Mouse (Mus musculus): ENCODE results near the gene Pmvk. TPM values are rescaled to one million over a fixed set of nuclear protein-coding genes. Genes with fewer than 3 reads are reported as not detected.

The Pmvk gene
- polyA plus RNA-seq, 1 experiment from 2014 or later = 50.5 TPM

GRCm38 (mm10) chr3:89456726-89457665 is 2.7 kb downstream of the Pmvk start:
- WGBS = 43% methylated on average over 10 of the region's 10 CpGs
- Histone ChIP-seq H3K27ac (ENCODE audit: low read length) (no peak overlapping the region), H3K9me3 (ENCODE audit: control insufficient read depth, low read depth, low read length) (no peaks in the 10 kb centered on the region), H3K4me3 (ENCODE audit: low read depth, low read length) (no peak overlapping the region), H3K36me3 (ENCODE audit: control insufficient read depth, insufficient read depth, low read length) (peaks cover 3% of the 10 kb centered on the region; the same call in 1 of the 2 replicates), H3K9ac (replicated peaks; ENCODE audit: low read depth, low read length) (no peak overlapping the region), H3K4me1 (ENCODE audit: control insufficient read depth, insufficient read depth, low read length) (no peaks in the 10 kb centered on the region), H3K27me3 (ENCODE audit: control insufficient read depth, insufficient read depth, low read length) (no peaks in the 10 kb centered on the region), H3K4me2 (replicated peaks; ENCODE audit: low read depth, low read length) (no peak overlapping the region)
- ATAC-seq (ENCODE audit: insufficient number of reproducible peaks, insufficient read depth, low FRiP score, low read depth) = no peak

- peaks cover 3% of the 10 kb centered on the region; the same call in 1 of the 2 replicates for H3K36me3 ChIP-seq (ENCODE audit: control insufficient read depth, insufficient read depth, low read length)
- H3K9me3 ChIP-seq (ENCODE audit: control insufficient read depth, low read depth, low read length) = no peaks in the 10 kb centered on the region
- ATAC-seq (ENCODE audit: insufficient number of reproducible peaks, insufficient read depth, low FRiP score, low read depth) = 0 out of 2 replicates have a peak, but pooled peaks have one; percentile 50
- no peaks in the 10 kb centered on the region for H3K27me3 ChIP-seq (ENCODE audit: control insufficient read depth, insufficient read depth, low read length)
- 43% methylated on average over 13 of the region's 13 CpGs for WGBS
- peak overlapping the region; percentile 79 for H3K4me2 ChIP-seq (replicated peaks; ENCODE audit: low read depth, low read length)
- no peak overlapping the region; the same call in 1 of the 2 replicates for H3K27ac ChIP-seq (ENCODE audit: low read length)
- peak overlapping the region; percentile 70 for H3K4me3 ChIP-seq (ENCODE audit: low read depth, low read length)
- no peak overlapping the region for H3K9ac ChIP-seq (replicated peaks; ENCODE audit: low read depth, low read length)
- H3K4me1 ChIP-seq (ENCODE audit: control insufficient read depth, insufficient read depth, low read length) = no peaks in the 10 kb centered on the region
Measured at GRCm38 (mm10) chr3:89458372-89458964, 4.1 kb downstream of the Pmvk start.

- H3K27ac ChIP-seq (ENCODE audit: low read length) = peak overlapping the region; percentile 82
- ATAC-seq (ENCODE audit: insufficient number of reproducible peaks, insufficient read depth, low FRiP score, low read depth) = peak; percentile 88
- peak overlapping the region; percentile 79 for H3K4me2 ChIP-seq (replicated peaks; ENCODE audit: low read depth, low read length)
- H3K27me3 ChIP-seq (ENCODE audit: control insufficient read depth, insufficient read depth, low read length) = no peaks in the 10 kb centered on the region
- H3K4me3 ChIP-seq (ENCODE audit: low read depth, low read length) = peak overlapping the region; percentile 70
- H3K9me3 ChIP-seq (ENCODE audit: control insufficient read depth, low read depth, low read length) = no peaks in the 10 kb centered on the region
- WGBS = 1% methylated on average over 35 of the region's 36 CpGs
- H3K9ac ChIP-seq (replicated peaks; ENCODE audit: low read depth, low read length) = peak overlapping the region; percentile 64
- no peaks in the 10 kb centered on the region for H3K4me1 ChIP-seq (ENCODE audit: control insufficient read depth, insufficient read depth, low read length)
- peaks cover 3% of the 10 kb centered on the region; the same call in 1 of the 2 replicates for H3K36me3 ChIP-seq (ENCODE audit: control insufficient read depth, insufficient read depth, low read length)
Measured at GRCm38 (mm10) chr3:89458965-89459807, 4.8 kb downstream of the Pmvk start.

- Histone ChIP-seq H3K36me3 (ENCODE audit: control insufficient read depth, insufficient read depth, low read length) (peaks cover 3% of the 10 kb centered on the region; the same call in 1 of the 2 replicates), H3K4me2 (replicated peaks; ENCODE audit: low read depth, low read length) (no peak overlapping the region), H3K9ac (replicated peaks; ENCODE audit: low read depth, low read length) (no peak overlapping the region), H3K4me3 (ENCODE audit: low read depth, low read length) (no peak overlapping the region), H3K27me3 (ENCODE audit: control insufficient read depth, insufficient read depth, low read length) (no peaks in the 10 kb centered on the region), H3K9me3 (ENCODE audit: control insufficient read depth, low read depth, low read length) (no peaks in the 10 kb centered on the region), H3K4me1 (ENCODE audit: control insufficient read depth, insufficient read depth, low read length) (no peaks in the 10 kb centered on the region), H3K27ac (ENCODE audit: low read length) (no peak overlapping the region)
- no peak for ATAC-seq (ENCODE audit: insufficient number of reproducible peaks, insufficient read depth, low FRiP score, low read depth)
- 60% methylated on average over 4 of the region's 4 CpGs for WGBS
Measured at GRCm38 (mm10) chr3:89468268-89468667, 13.9 kb downstream of the Pmvk start.

GRCm38 (mm10) chr3:89472280-89472679 is 17.9 kb downstream of the Pmvk start:
- Histone ChIP-seq H3K36me3 (ENCODE audit: control insufficient read depth, insufficient read depth, low read length) (0 out of 2 replicates have a peak, but pooled peaks cover 3% of the 10 kb centered on the region), H3K4me3 (ENCODE audit: low read depth, low read length) (no peak overlapping the region), H3K27me3 (ENCODE audit: control insufficient read depth, insufficient read depth, low read length) (no peaks in the 10 kb centered on the region), H3K27ac (ENCODE audit: low read length) (no peak overlapping the region), H3K9ac (replicated peaks; ENCODE audit: low read depth, low read length) (no peak overlapping the region), H3K4me1 (ENCODE audit: control insufficient read depth, insufficient read depth, low read length) (no peaks in the 10 kb centered on the region), H3K4me2 (replicated peaks; ENCODE audit: low read depth, low read length) (no peak overlapping the region), H3K9me3 (ENCODE audit: control insufficient read depth, low read depth, low read length) (no peaks in the 10 kb centered on the region)
- no peak for ATAC-seq (ENCODE audit: insufficient number of reproducible peaks, insufficient read depth, low FRiP score, low read depth)
- WGBS = 77% methylated on average over 7 of the region's 7 CpGs

- no peak overlapping the region for H3K27ac ChIP-seq (ENCODE audit: low read length)
- no peak for ATAC-seq (ENCODE audit: insufficient number of reproducible peaks, insufficient read depth, low FRiP score, low read depth)
- H3K36me3 ChIP-seq (ENCODE audit: control insufficient read depth, insufficient read depth, low read length) = no peaks in the 10 kb centered on the region
- H3K9ac ChIP-seq (replicated peaks; ENCODE audit: low read depth, low read length) = no peak overlapping the region
- H3K4me1 ChIP-seq (ENCODE audit: control insufficient read depth, insufficient read depth, low read length) = no peaks in the 10 kb centered on the region
- no peak overlapping the region for H3K4me3 ChIP-seq (ENCODE audit: low read depth, low read length)
- WGBS = 74% methylated on average over 6 of the region's 6 CpGs
- no peak overlapping the region for H3K4me2 ChIP-seq (replicated peaks; ENCODE audit: low read depth, low read length)
- H3K27me3 ChIP-seq (ENCODE audit: control insufficient read depth, insufficient read depth, low read length) = no peaks in the 10 kb centered on the region
- no peaks in the 10 kb centered on the region for H3K9me3 ChIP-seq (ENCODE audit: control insufficient read depth, low read depth, low read length)
Measured at GRCm38 (mm10) chr3:89473838-89474237, 19.5 kb downstream of the Pmvk start.

GRCm38 (mm10) chr3:89479055-89479454 is 24.7 kb downstream of the Pmvk start:
- Histone ChIP-seq H3K4me1 (ENCODE audit: control insufficient read depth, insufficient read depth, low read length) (no peaks in the 10 kb centered on the region), H3K9me3 (ENCODE audit: control insufficient read depth, low read depth, low read length) (no peaks in the 10 kb centered on the region), H3K36me3 (ENCODE audit: control insufficient read depth, insufficient read depth, low read length) (no peaks in the 10 kb centered on the region), H3K9ac (replicated peaks; ENCODE audit: low read depth, low read length) (no peak overlapping the region), H3K4me3 (ENCODE audit: low read depth, low read length) (no peak overlapping the region), H3K27me3 (ENCODE audit: control insufficient read depth, insufficient read depth, low read length) (no peaks in the 10 kb centered on the region), H3K4me2 (replicated peaks; ENCODE audit: low read depth, low read length) (no peak overlapping the region), H3K27ac (ENCODE audit: low read length) (no peak overlapping the region)
- 70% methylated on average over 6 of the region's 6 CpGs for WGBS
- ATAC-seq (ENCODE audit: insufficient number of reproducible peaks, insufficient read depth, low FRiP score, low read depth) = no peak

- H3K9me3 ChIP-seq (ENCODE audit: control insufficient read depth, low read depth, low read length) = no peaks in the 10 kb centered on the region
- H3K27me3 ChIP-seq (ENCODE audit: control insufficient read depth, insufficient read depth, low read length) = no peaks in the 10 kb centered on the region
- no peak for ATAC-seq (ENCODE audit: insufficient number of reproducible peaks, insufficient read depth, low FRiP score, low read depth)
- no peak overlapping the region for H3K9ac ChIP-seq (replicated peaks; ENCODE audit: low read depth, low read length)
- no peak overlapping the region for H3K4me2 ChIP-seq (replicated peaks; ENCODE audit: low read depth, low read length)
- no peak overlapping the region for H3K4me3 ChIP-seq (ENCODE audit: low read depth, low read length)
- no peaks in the 10 kb centered on the region for H3K4me1 ChIP-seq (ENCODE audit: control insufficient read depth, insufficient read depth, low read length)
- WGBS = 40% methylated on average over 2 of the region's 2 CpGs
- no peaks in the 10 kb centered on the region for H3K36me3 ChIP-seq (ENCODE audit: control insufficient read depth, insufficient read depth, low read length)
- no peak overlapping the region for H3K27ac ChIP-seq (ENCODE audit: low read length)
Measured at GRCm38 (mm10) chr3:89481488-89481887, 27.1 kb downstream of the Pmvk start.
